Mouse (Mus musculus): ENCODE results near the gene Spata20.

DNA sequence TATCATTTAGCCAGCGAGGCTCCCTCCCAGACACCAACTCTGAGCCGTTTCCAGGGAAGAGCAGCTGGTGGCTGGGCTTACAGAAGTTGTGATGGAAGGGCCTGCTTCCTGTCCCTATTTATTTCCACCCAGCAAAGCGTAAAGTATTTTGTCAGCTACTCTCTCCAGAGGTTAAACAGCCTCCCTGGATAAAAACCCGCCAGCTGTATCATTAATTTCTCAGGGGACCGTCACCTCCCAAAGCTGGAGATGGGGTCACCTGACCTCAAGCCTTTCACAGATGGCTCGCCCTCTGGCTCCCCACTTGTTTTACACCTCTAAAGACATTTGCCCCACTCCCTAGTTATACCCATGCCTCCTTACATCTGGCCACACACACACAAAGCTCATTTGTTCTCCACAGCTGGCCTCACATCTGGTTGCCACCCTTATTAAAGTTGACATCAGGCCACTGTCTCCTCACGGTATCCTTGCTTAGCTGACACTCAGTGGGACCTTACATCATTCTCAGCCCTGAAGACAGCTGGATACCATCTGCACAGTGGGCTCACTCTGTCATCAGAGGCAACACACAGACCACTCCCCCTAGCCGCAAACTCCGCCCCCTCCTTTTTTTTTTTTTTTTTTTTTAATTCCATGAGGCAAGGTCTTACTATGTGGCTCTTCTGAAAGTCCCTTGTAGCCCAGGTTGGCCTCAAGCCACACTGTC is 40.3 kb upstream of the Spata20 start:
- TF ChIP-seq CTCF (IDR thresholded peaks at IDR 0.05; ENCODE audit: extremely low read depth, insufficient read depth, low read length) (no peak), POLR2A (IDR thresholded peaks at IDR 0.05; ENCODE audit: extremely low read depth, insufficient read depth, low read length) (no peak)

Measured in cortical plate, adult 2 months (tissue).